Mouse (Mus musculus) megakaryocyte progenitor cell, adult 5-6 weeks (primary cell): ENCODE data around the gene Rwdd3. TPM values are rescaled to one million over a fixed set of nuclear protein-coding genes. Genes with fewer than 3 reads are reported as not detected.

Experiments used
- ATAC-seq: replicated peaks from 2 replicates; pipeline ENCODE4 v1.8.0; 2016; ENCODE audit warnings: mild to moderate bottlenecking, moderate TSS enrichment, inconsistent platforms; ENCODE audit not compliant: poor library complexity
- total RNA-seq, 2 experiments: library from RNA; stranded (forward) in 1 of 2; stranded (reverse) in 1 of 2; fragments of 157-497, 149-512 nt in 1 of 2; fragments of 200-1000 nt in 1 of 2; gene quantifications; 2 replicates each; pipeline versions ENCODE4 v1.2.3 to v1.2.4; 2015 to 2017

Rwdd3 gene
- total RNA-seq (2015) (3.2 and 3.5 TPM in 2 replicates), total RNA-seq (2017) (5.9 and 6.5 TPM in 2 replicates)

GRCm38 (mm10) chr3:121171243-121171871 is at the start of gene Rwdd3:
Gene Rwdd3, minus strand, starts transcription at chr3:121171695.
- peak; percentile 91 for ATAC-seq

GRCm38 (mm10) chr3:121217011-121217410 is 45.5 kb upstream of the Rwdd3 start:
- ATAC-seq: no peak

GRCm38 (mm10) chr3:121213501-121213900 is 42.0 kb upstream of the Rwdd3 start:
- no peak for ATAC-seq

GRCm38 (mm10) chr3:121212156-121212555 is 40.7 kb upstream of the Rwdd3 start:
- no peak; the same call in 1 of the 2 replicates for ATAC-seq

- ATAC-seq: no peak
These were observed 37.5 kb upstream of the Rwdd3 start for GRCm38 (mm10) chr3:121208994-121209393.

- no peak for ATAC-seq
These were observed 34.8 kb upstream of the Rwdd3 start for GRCm38 (mm10) chr3:121206202-121206882.

- ATAC-seq: no peak
These were observed 31.1 kb upstream of the Rwdd3 start for GRCm38 (mm10) chr3:121202638-121203037.

GRCm38 (mm10) chr3:121201012-121201747 is 29.7 kb upstream of the Rwdd3 start:
- ATAC-seq: peak; percentile 100

- no peak for ATAC-seq
These were observed 17.7 kb upstream of the Rwdd3 start for GRCm38 (mm10) chr3:121189199-121189598.

GRCm38 (mm10) chr3:121187510-121187909 is 16.0 kb upstream of the Rwdd3 start:
- no peak for ATAC-seq

GRCm38 (mm10) chr3:121186925-121187324 is 15.4 kb upstream of the Rwdd3 start:
- ATAC-seq: no peak

GRCm38 (mm10) chr3:121185197-121185596 is 13.7 kb upstream of the Rwdd3 start:
- ATAC-seq: peak; percentile 44

GRCm38 (mm10) chr3:121176011-121176410 is 4.5 kb upstream of the Rwdd3 start:
- ATAC-seq: no peak

GRCm38 (mm10) chr3:121174248-121174945 is 2.9 kb upstream of the Rwdd3 start:
- ATAC-seq: no peak

GRCm38 (mm10) chr3:121172718-121173117 is 1.2 kb upstream of the Rwdd3 start:
- ATAC-seq: no peak

GRCm38 (mm10) chr3:121171872-121172265 is 374 bp upstream of the Rwdd3 start:
- ATAC-seq: no peak

- ATAC-seq: no peak
These were observed 864 bp downstream of the Rwdd3 start for GRCm38 (mm10) chr3:121170631-121171030.

- ATAC-seq: peak; percentile 59
These were observed 2.2 kb downstream of the Rwdd3 start for GRCm38 (mm10) chr3:121169092-121169942.

- no peak for ATAC-seq
These were observed 2.9 kb downstream of the Rwdd3 start for GRCm38 (mm10) chr3:121168581-121168980.

- ATAC-seq: peak; percentile 91
These were observed 8.2 kb downstream of the Rwdd3 start for GRCm38 (mm10) chr3:121163271-121163819.
